Mouse (Mus musculus): ENCODE measurements around the gene Zfp9. TPM values are rescaled to one million over a fixed set of nuclear protein-coding genes. Genes with fewer than 3 reads are reported as not detected.

The Zfp9 gene
- total and polyA plus RNA-seq, 2 experiments from 2014 or later, result 9.8 to 20.7 TPM

- Histone ChIP-seq H3K9ac (replicated peaks; ENCODE audit: low read length, poor library complexity, severe bottlenecking) (peak overlapping the region; percentile 88), H3K4me2 (ENCODE audit: low read depth, low read length, poor library complexity, severe bottlenecking) (peak overlapping the region; percentile 53), H3K4me3 (ENCODE audit: low read depth, low read length) (peak overlapping the region; percentile 64), H3K27me3 (ENCODE audit: insufficient read depth, low read length) (no peaks in the 10 kb centered on the region), H3K4me1 (ENCODE audit: insufficient read depth, low read length) (peaks cover 9% of the 10 kb centered on the region; the same call in 1 of the 2 replicates), H3K9me3 (ENCODE audit: low read length) (no peaks in the 10 kb centered on the region), H3K27ac (ENCODE audit: low read depth, low read length) (peak overlapping the region; percentile 89), H3K36me3 (ENCODE audit: insufficient read depth, low read length) (peaks cover 4% of the 10 kb centered on the region; the same call in 1 of the 2 replicates)
- no peak for TF ChIP-seq CTCF (IDR thresholded peaks at IDR 0.05)
- ATAC-seq (ENCODE audit: low FRiP score) (peak; percentile 24; the same call in 1 of the 2 replicates), DNase-seq (ENCODE audit: low spot score) (peak; percentile 11)
- 10% methylated on average over 10 of the region's 10 CpGs for WGBS
Measured at GRCm38 (mm10) chr6:118477875-118478785, 990 bp downstream of the Zfp9 start.

- Histone ChIP-seq H3K4me1 (ENCODE audit: insufficient read depth, low read length) (no peaks in the 10 kb centered on the region), H3K9ac (replicated peaks; ENCODE audit: low read length, poor library complexity, severe bottlenecking) (no peak overlapping the region), H3K4me3 (ENCODE audit: low read depth, low read length) (no peak overlapping the region), H3K27me3 (ENCODE audit: insufficient read depth, low read length) (no peaks in the 10 kb centered on the region), H3K4me2 (ENCODE audit: low read depth, low read length, poor library complexity, severe bottlenecking) (no peak overlapping the region), H3K36me3 (ENCODE audit: insufficient read depth, low read length) (peaks cover 26% of the 10 kb centered on the region), H3K9me3 (ENCODE audit: low read length) (no peaks in the 10 kb centered on the region), H3K27ac (ENCODE audit: low read depth, low read length) (no peak overlapping the region)
- ATAC-seq (ENCODE audit: low FRiP score), result no peak
- no peak for DNase-seq (ENCODE audit: low spot score)
- WGBS, result 80% methylated on average over 15 of the region's 15 CpGs
- TF ChIP-seq CTCF (IDR thresholded peaks at IDR 0.05), result no peak
Measured at GRCm38 (mm10) chr6:118462069-118462705, 16.9 kb downstream of the Zfp9 start.

- Histone ChIP-seq H3K27ac (ENCODE audit: low read depth, low read length) (no peak overlapping the region), H3K27me3 (ENCODE audit: insufficient read depth, low read length) (no peaks in the 10 kb centered on the region), H3K4me3 (ENCODE audit: low read depth, low read length) (no peak overlapping the region), H3K4me1 (ENCODE audit: insufficient read depth, low read length) (peaks cover 4% of the 10 kb centered on the region; the same call in 1 of the 2 replicates), H3K9ac (replicated peaks; ENCODE audit: low read length, poor library complexity, severe bottlenecking) (no peak overlapping the region), H3K9me3 (ENCODE audit: low read length) (no peaks in the 10 kb centered on the region), H3K4me2 (ENCODE audit: low read depth, low read length, poor library complexity, severe bottlenecking) (no peak overlapping the region), H3K36me3 (ENCODE audit: insufficient read depth, low read length) (peaks cover 4% of the 10 kb centered on the region)
- no peak for ATAC-seq (ENCODE audit: low FRiP score)
- TF ChIP-seq CTCF (IDR thresholded peaks at IDR 0.05), result no peak
- 98% methylated on average over 1 of the region's 1 CpGs for WGBS
- no peak for DNase-seq (ENCODE audit: low spot score)
Measured at GRCm38 (mm10) chr6:118457726-118458125, 21.4 kb downstream of the Zfp9 start.

- H3K27me3 ChIP-seq (ENCODE audit: insufficient read depth, low read length), result no peaks in the 10 kb centered on the region
- DNase-seq (ENCODE audit: low spot score) (peak; percentile 95), ATAC-seq (ENCODE audit: low FRiP score) (peak; percentile 98)
- peak; percentile 79 for TF ChIP-seq CTCF (IDR thresholded peaks at IDR 0.05)
- peak within 1 kb of the TSS; percentile 77 for H3K9ac ChIP-seq (replicated peaks; ENCODE audit: low read length, poor library complexity, severe bottlenecking)
- peak within 1 kb of the TSS; percentile 64 for H3K4me2 ChIP-seq (ENCODE audit: low read depth, low read length, poor library complexity, severe bottlenecking)
- peaks cover 4% of the 10 kb centered on the region; the same call in 1 of the 2 replicates for H3K4me1 ChIP-seq (ENCODE audit: insufficient read depth, low read length)
- no peaks in the 10 kb centered on the region for H3K36me3 ChIP-seq (ENCODE audit: insufficient read depth, low read length)
- peak within 1 kb of the TSS; percentile 98 for H3K27ac ChIP-seq (ENCODE audit: low read depth, low read length)
- under 1% methylated on average over 43 of the region's 43 CpGs for WGBS
- peak within 1 kb of the TSS; percentile 54 for H3K4me3 ChIP-seq (ENCODE audit: low read depth, low read length)
- no peaks in the 10 kb centered on the region for H3K9me3 ChIP-seq (ENCODE audit: low read length)
Measured at GRCm38 (mm10) chr6:118455042-118455631, 24.0 kb downstream of the Zfp9 start, which contains the start of gene Zfp248. Zfp248 (minus strand) TSS chr6:118455528.

GRCm38 (mm10) chr6:118454452-118454851 is 24.7 kb downstream of the Zfp9 start:
- Histone ChIP-seq H3K9me3 (ENCODE audit: low read length) (no peaks in the 10 kb centered on the region), H3K9ac (replicated peaks; ENCODE audit: low read length, poor library complexity, severe bottlenecking) (peak overlapping the region; percentile 77), H3K4me2 (ENCODE audit: low read depth, low read length, poor library complexity, severe bottlenecking) (peak overlapping the region; percentile 64), H3K36me3 (ENCODE audit: insufficient read depth, low read length) (no peaks in the 10 kb centered on the region), H3K4me3 (ENCODE audit: low read depth, low read length) (peak overlapping the region; percentile 54), H3K27ac (ENCODE audit: low read depth, low read length) (peak overlapping the region; percentile 98), H3K27me3 (ENCODE audit: insufficient read depth, low read length) (no peaks in the 10 kb centered on the region), H3K4me1 (ENCODE audit: insufficient read depth, low read length) (peaks cover 4% of the 10 kb centered on the region; the same call in 1 of the 2 replicates)
- WGBS, result 38% methylated on average over 8 of the region's 8 CpGs
- ATAC-seq (ENCODE audit: low FRiP score) (peak; percentile 14; the same call in 1 of the 2 replicates), DNase-seq (ENCODE audit: low spot score) (peak; percentile 15)
- TF ChIP-seq CTCF (IDR thresholded peaks at IDR 0.05), result no peak

All from midbrain, postnatal 0 days (tissue).